Mouse (Mus musculus) liver, embryonic 15.5 days (tissue): Measurements from ENCODE around the gene Ttc29. TPM values are rescaled to one million over a fixed set of nuclear protein-coding genes. Genes with fewer than 3 reads are reported as not detected.

Experiments
- ATAC-seq: fragments of 200-750 bp; cut with Nextera tagmentation; 2 replicates; pipeline ENCODE4 v1.8.0; 2017; ENCODE audit warnings: moderate number of reproducible peaks, mild to moderate bottlenecking, moderate library complexity; ENCODE audit not compliant: insufficient read depth
- H3K27ac ChIP-seq: fragments of 300-500 bp; sonication (generic); replicated peaks from 2 replicates; pipeline ENCODE4 v1.5.1; 2015; ENCODE audit warnings: mild to moderate bottlenecking, inconsistent platforms
- H3K27me3 ChIP-seq: fragments of 300-500 bp; sonication (generic); 2 replicates; pipeline ENCODE4 v1.6.1; 2015; ENCODE audit warnings: mild to moderate bottlenecking, inconsistent platforms
- H3K36me3 ChIP-seq: fragments of 300-500 bp; sonication (generic); replicated peaks from 2 replicates; pipeline ENCODE4 v1.6.1; 2015; ENCODE audit warnings: moderate library complexity, mild to moderate bottlenecking, inconsistent platforms
- H3K4me1 ChIP-seq: fragments of 300-500 bp; sonication (generic); replicated peaks from 2 replicates; pipeline ENCODE4 v1.6.1; 2015; ENCODE audit warnings: inconsistent platforms
- H3K4me2 ChIP-seq: fragments of 300-500 bp; sonication (generic); 2 replicates; pipeline ENCODE4 v1.6.1; 2015; ENCODE audit warnings: moderate library complexity, mild to moderate bottlenecking, inconsistent platforms
- H3K4me3 ChIP-seq: fragments of 300-500 bp; sonication (generic); replicated peaks from 2 replicates; pipeline ENCODE4 v1.5.1; 2015; ENCODE audit warnings: mild to moderate bottlenecking, inconsistent platforms
- H3K9ac ChIP-seq: fragments of 300-500 bp; sonication (generic); 2 replicates; pipeline ENCODE4 v1.6.1; 2015; ENCODE audit warnings: moderate library complexity, mild to moderate bottlenecking, inconsistent platforms
- H3K9me3 ChIP-seq: fragments of 300-500 bp; sonication (generic); replicated peaks from 2 replicates; pipeline ENCODE4 v1.6.1; 2016; ENCODE audit warnings: inconsistent platforms
- WGBS: fragments of 180-500 bp; shearing (Covaris S2); methylation state at CpG from one replicate; pipeline ENCODE4 v1.1.7; 2015; ENCODE audit warnings: mixed read lengths; ENCODE audit not compliant: insufficient replicate concordance; 5-methylcytosine and 5-hydroxymethylcytosine counted together
- polyA plus RNA-seq: library from polyadenylated mRNA; unstranded; fragments of >200 nt; fragmentation: Nextera tagmentation; extraction: Ambion mirVana; gene quantifications from 2 replicates; pipeline ENCODE4 v1.2.1, GENCODE M21; 2015

The Ttc29 gene
- polyA plus RNA-seq, 1 experiment from 2014 or later = not detected

GRCm38 (mm10) chr8:78426875-78427768, 214.0 kb downstream of the Ttc29 start:
- H3K9ac ChIP-seq = no peak overlapping the region
- 4% methylated on average over 32 of the region's 32 CpGs for WGBS
- H3K9me3 ChIP-seq = no peaks in the 10 kb centered on the region
- no peaks in the 10 kb centered on the region for H3K4me1 ChIP-seq
- no peak overlapping the region for H3K4me3 ChIP-seq
- H3K36me3 ChIP-seq = no peaks in the 10 kb centered on the region
- peaks cover 68% of the 10 kb centered on the region for H3K27me3 ChIP-seq
- no peak overlapping the region for H3K27ac ChIP-seq
- no peak for ATAC-seq
- no peak overlapping the region for H3K4me2 ChIP-seq

- WGBS = 1% methylated on average over 8 of the region's 8 CpGs
- peaks cover 68% of the 10 kb centered on the region for H3K27me3 ChIP-seq
- no peak overlapping the region for H3K27ac ChIP-seq
- H3K4me2 ChIP-seq = no peak overlapping the region
- H3K9me3 ChIP-seq = no peaks in the 10 kb centered on the region
- no peak overlapping the region for H3K4me3 ChIP-seq
- no peak overlapping the region for H3K9ac ChIP-seq
- no peak for ATAC-seq
- no peaks in the 10 kb centered on the region for H3K4me1 ChIP-seq
- no peaks in the 10 kb centered on the region for H3K36me3 ChIP-seq
These were observed 214.7 kb downstream of the Ttc29 start for GRCm38 (mm10) chr8:78427769-78428130.

DNA sequence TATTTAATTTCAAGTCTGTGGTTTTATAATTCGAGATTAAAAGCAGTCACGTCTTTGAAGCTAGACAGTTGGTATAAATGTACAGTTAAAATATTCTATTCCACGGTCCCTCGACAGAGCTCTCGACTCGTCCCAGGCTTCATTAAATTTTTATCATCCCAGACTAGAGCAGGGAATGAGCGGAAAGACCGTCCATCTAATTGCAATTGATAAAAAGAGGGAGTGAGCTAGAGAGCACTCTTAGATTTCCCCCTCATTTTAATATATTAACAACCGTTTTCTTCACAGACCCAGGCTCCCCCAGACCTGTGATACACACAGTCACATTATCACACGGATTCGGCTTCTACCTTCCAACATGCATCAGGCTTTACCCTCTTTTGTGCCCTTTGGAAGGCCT, 215.1 kb downstream of the Ttc29 start:
- H3K4me3 ChIP-seq = no peak overlapping the region
- H3K27ac ChIP-seq = no peak overlapping the region
- no peaks in the 10 kb centered on the region for H3K36me3 ChIP-seq
- no peaks in the 10 kb centered on the region for H3K4me1 ChIP-seq
- ATAC-seq = no peak
- no peak overlapping the region for H3K4me2 ChIP-seq
- H3K27me3 ChIP-seq = peaks cover 67% of the 10 kb centered on the region
- WGBS = 5% methylated on average over 11 of the region's 11 CpGs
- H3K9me3 ChIP-seq = no peaks in the 10 kb centered on the region
- no peak overlapping the region for H3K9ac ChIP-seq

GRCm38 (mm10) chr8:78431356-78431755, 218.3 kb downstream of the Ttc29 start:
- no peaks in the 10 kb centered on the region for H3K36me3 ChIP-seq
- no peak overlapping the region for H3K4me2 ChIP-seq
- H3K9ac ChIP-seq = no peak overlapping the region
- H3K27me3 ChIP-seq = peaks cover 82% of the 10 kb centered on the region
- no peak for ATAC-seq
- no peak overlapping the region for H3K4me3 ChIP-seq
- 3% methylated on average over 4 of the region's 4 CpGs for WGBS
- H3K27ac ChIP-seq = no peak overlapping the region
- no peaks in the 10 kb centered on the region for H3K4me1 ChIP-seq
- no peaks in the 10 kb centered on the region for H3K9me3 ChIP-seq

DNA sequence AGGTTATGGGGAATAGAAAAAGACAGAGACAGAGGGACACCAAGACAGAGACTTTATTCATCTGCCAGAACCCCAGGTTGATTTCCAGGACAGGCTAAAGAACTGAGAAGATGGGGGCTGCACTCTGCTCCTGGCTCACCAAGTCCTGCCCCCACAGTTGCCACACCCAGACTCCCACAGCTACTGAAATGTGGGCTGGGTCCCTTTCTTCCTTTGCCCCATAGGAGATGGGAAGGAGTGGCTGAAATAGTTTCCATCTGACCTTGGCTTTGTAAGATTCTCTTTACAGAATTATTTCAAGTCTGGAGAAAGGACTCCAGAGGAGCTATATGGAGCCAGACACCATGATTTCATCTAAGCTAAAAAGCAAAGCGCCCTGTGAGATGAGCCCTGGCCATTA, 219.4 kb downstream of the Ttc29 start:
- H3K27me3 ChIP-seq = peaks cover 82% of the 10 kb centered on the region
- no peak for ATAC-seq
- H3K27ac ChIP-seq = no peak overlapping the region
- no peak overlapping the region for H3K4me2 ChIP-seq
- WGBS = 17% methylated on average over 1 of the region's 1 CpGs
- no peaks in the 10 kb centered on the region for H3K4me1 ChIP-seq
- H3K36me3 ChIP-seq = no peaks in the 10 kb centered on the region
- H3K9ac ChIP-seq = no peak overlapping the region
- H3K9me3 ChIP-seq = no peaks in the 10 kb centered on the region
- no peak overlapping the region for H3K4me3 ChIP-seq

DNA sequence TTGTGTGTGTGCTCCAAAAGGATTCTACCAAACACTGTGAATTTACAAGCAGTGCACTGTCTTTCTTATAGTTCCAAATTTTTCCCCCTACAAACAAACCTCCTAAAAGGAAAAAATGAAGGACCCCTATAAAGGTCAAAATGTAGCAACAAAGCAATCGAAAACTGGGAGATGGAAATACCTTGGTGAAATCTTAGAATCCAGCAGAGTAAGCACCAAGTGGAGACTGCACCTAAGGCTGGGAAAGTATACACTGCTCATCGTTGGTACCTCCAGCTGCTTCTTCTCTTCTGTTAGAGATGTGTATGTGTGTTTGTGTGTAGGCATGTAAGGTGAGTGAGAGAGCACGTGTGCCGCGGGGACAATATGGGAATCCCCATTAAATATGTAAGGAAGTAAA, 220.2 kb downstream of the Ttc29 start:
- Histone ChIP-seq H3K9ac (no peak overlapping the region), H3K4me2 (no peak overlapping the region), H3K27ac (no peak overlapping the region), H3K9me3 (no peaks in the 10 kb centered on the region), H3K36me3 (no peaks in the 10 kb centered on the region), H3K27me3 (peaks cover 82% of the 10 kb centered on the region), H3K4me3 (no peak overlapping the region), H3K4me1 (no peaks in the 10 kb centered on the region)
- 8% methylated on average over 5 of the region's 5 CpGs for WGBS
- no peak for ATAC-seq

- 8% methylated on average over 8 of the region's 8 CpGs for WGBS
- Histone ChIP-seq H3K27ac (no peak overlapping the region), H3K9ac (no peak overlapping the region), H3K4me1 (no peaks in the 10 kb centered on the region), H3K27me3 (peaks cover 85% of the 10 kb centered on the region), H3K4me3 (no peak overlapping the region), H3K9me3 (no peaks in the 10 kb centered on the region), H3K4me2 (no peak overlapping the region), H3K36me3 (no peaks in the 10 kb centered on the region)
- ATAC-seq = no peak
These were observed 221.2 kb downstream of the Ttc29 start for GRCm38 (mm10) chr8:78434340-78434739.

- H3K27me3 ChIP-seq = peaks cover 82% of the 10 kb centered on the region
- no peaks in the 10 kb centered on the region for H3K9me3 ChIP-seq
- H3K27ac ChIP-seq = no peak overlapping the region
- ATAC-seq = no peak
- no peak overlapping the region for H3K4me2 ChIP-seq
- H3K4me3 ChIP-seq = no peak overlapping the region
- H3K4me1 ChIP-seq = no peaks in the 10 kb centered on the region
- no peaks in the 10 kb centered on the region for H3K36me3 ChIP-seq
- 2% methylated on average over 62 of the region's 62 CpGs for WGBS
- no peak overlapping the region for H3K9ac ChIP-seq
These were observed 221.9 kb downstream of the Ttc29 start for GRCm38 (mm10) chr8:78434823-78435623.

- 3% methylated on average over 18 of the region's 18 CpGs for WGBS
- Histone ChIP-seq H3K27me3 (peaks cover 88% of the 10 kb centered on the region), H3K4me3 (no peak overlapping the region), H3K4me1 (no peaks in the 10 kb centered on the region), H3K36me3 (no peaks in the 10 kb centered on the region), H3K9ac (no peak overlapping the region), H3K9me3 (no peaks in the 10 kb centered on the region), H3K27ac (no peak overlapping the region), H3K4me2 (no peak overlapping the region)
- no peak for ATAC-seq
These were observed 222.5 kb downstream of the Ttc29 start for GRCm38 (mm10) chr8:78435624-78435960.

DNA sequence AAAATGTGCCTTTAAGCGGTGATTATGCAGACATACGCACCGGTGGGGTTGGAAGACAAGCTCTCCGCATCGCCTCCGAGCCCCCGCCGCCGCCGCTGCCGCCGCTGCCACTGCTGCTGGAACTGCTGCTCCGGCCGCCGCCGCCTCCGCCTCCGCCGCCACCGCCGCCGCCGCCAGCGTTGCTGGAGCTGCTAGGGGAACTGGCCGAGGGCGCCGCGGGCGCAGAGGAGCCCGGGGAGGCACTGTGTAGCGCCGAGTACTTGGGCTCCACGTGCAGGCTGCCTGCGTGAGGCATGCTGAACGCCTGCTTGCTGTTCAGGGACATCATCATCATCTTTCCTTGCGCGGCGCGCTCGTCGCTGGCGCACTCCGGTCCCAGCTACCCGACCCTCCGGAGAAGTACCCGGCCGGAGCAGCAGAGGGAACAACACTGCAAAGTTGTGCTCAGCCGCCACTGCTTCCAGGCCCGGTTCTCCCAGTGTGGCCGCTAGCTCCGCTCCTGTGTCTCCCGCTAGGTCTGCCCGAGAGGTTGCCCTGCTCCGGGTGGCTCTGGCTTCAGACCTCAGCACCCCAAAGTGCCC, 223.1 kb downstream of the Ttc29 start, which contains the start of gene Pou4f2:
TSS of gene Pou4f2 (minus strand) at position 575 of the 581 bp plus-strand sequence.
- Histone ChIP-seq H3K9me3 (no peaks in the 10 kb centered on the region), H3K27me3 (peaks cover 91% of the 10 kb centered on the region), H3K27ac (no peak within 1 kb of the TSS), H3K4me2 (peak within 1 kb of the TSS; percentile 39; the same call in 1 of the 2 replicates), H3K9ac (no peak within 1 kb of the TSS), H3K4me3 (no peak within 1 kb of the TSS), H3K36me3 (no peaks in the 10 kb centered on the region), H3K4me1 (no peaks in the 10 kb centered on the region)
- under 1% methylated on average over 54 of the region's 54 CpGs for WGBS
- ATAC-seq = no peak

DNA sequence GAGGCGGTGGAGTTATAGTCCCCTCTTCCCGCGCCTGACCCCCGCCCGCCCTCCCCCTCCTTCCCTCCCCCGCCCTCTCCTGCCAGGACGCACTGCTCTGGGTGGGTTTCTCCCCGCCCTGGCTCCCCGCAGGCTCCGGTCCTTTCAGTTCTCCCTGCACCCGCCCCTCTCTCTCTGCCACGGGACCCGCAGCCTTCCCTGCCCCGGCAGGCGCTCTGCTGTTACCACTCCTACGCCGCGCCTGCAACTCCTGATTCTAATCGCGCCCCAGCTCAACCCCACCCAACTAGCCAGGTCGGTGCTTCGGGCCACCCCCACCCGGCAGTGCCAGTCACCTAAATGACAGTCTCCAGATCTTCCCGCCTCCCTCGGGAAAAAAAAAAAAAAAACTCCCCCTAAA, 223.6 kb downstream of the Ttc29 start:
- 1% methylated on average over 21 of the region's 25 CpGs for WGBS
- H3K9me3 ChIP-seq = no peaks in the 10 kb centered on the region
- H3K36me3 ChIP-seq = no peaks in the 10 kb centered on the region
- H3K27me3 ChIP-seq = peaks cover 92% of the 10 kb centered on the region
- H3K4me2 ChIP-seq = peak overlapping the region; percentile 39; the same call in 1 of the 2 replicates
- H3K27ac ChIP-seq = no peak overlapping the region
- no peaks in the 10 kb centered on the region for H3K4me1 ChIP-seq
- ATAC-seq = no peak
- no peak overlapping the region for H3K4me3 ChIP-seq
- no peak overlapping the region for H3K9ac ChIP-seq
